Mouse (Mus musculus): ENCODE data around the gene S1pr4. TPM values are rescaled to one million over a fixed set of nuclear protein-coding genes. Genes with fewer than 3 reads are reported as not detected.

Gene S1pr4
- polyA plus RNA-seq, 1 experiment: not detected

DNA sequence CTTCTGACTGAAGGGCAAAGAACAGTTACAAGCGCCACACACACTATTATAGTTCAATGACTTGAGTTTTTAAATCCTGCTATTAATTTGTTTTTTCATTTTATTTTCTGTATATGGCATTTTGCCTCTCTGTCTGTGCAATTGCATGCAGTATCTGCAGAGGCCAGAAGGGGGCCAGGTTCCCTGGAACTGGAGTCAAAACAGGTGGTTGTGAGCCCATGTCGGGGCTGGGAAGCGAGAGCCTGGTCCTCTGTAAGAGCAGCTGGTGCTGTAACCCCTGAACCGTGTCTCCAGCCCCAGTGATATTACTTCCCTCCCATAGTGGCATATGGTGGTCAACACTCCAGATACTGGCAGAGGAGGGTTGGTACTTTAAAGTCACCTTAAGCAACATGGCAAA, 18.6 kb upstream of the S1pr4 start:
- Histone ChIP-seq H3K4me2 (ENCODE audit: low read depth) (no peak overlapping the region), H3ac (ENCODE audit: control insufficient read depth, insufficient read length) (no peak overlapping the region), H3K4me3 (no peak overlapping the region), H3K36me3 (ENCODE audit: control insufficient read depth, insufficient read depth) (no peaks in the 10 kb centered on the region), H3K27me3 (ENCODE audit: control insufficient read depth, insufficient read depth, insufficient read length) (peaks cover 7% of the 10 kb centered on the region), H3K79me2 (ENCODE audit: control insufficient read depth, insufficient read depth) (no peaks in the 10 kb centered on the region)
- TF ChIP-seq MYOD1 (IDR thresholded peaks at IDR 0.05; ENCODE audit: control insufficient read depth in 1 of 3, insufficient read length in 2 of 3, low read depth in 2 of 3) (peak; percentile 15 to 69 (median 60)), TCF12 (IDR thresholded peaks at IDR 0.05; ENCODE audit: insufficient read depth, poor library complexity, severe bottlenecking) (no peak), MAX (IDR thresholded peaks at IDR 0.05; ENCODE audit: low read depth) (no peak), TCF3 (IDR thresholded peaks at IDR 0.05; ENCODE audit: insufficient read length, low read depth) (no peak), POLR2AphosphoS2 (IDR thresholded peaks at IDR 0.05; ENCODE audit: insufficient read length, low read depth) (no peak), SRF (IDR thresholded peaks at IDR 0.05; ENCODE audit: control insufficient read depth, insufficient read length, low read depth) (no peak), MYOG (IDR thresholded peaks at IDR 0.05; ENCODE audit: control insufficient read depth in 1 of 3, insufficient read depth in 1 of 3, insufficient read length in 2 of 3, low read depth in 2 of 3) (peak in 2 of 3 experiments; percentile 34 to 71), CEBPB (IDR thresholded peaks at IDR 0.05; ENCODE audit: insufficient read depth, poor library complexity, severe bottlenecking) (no peak), POLR2A (IDR thresholded peaks at IDR 0.05; ENCODE audit: insufficient read length, low read depth) (no peak), REST (IDR thresholded peaks at IDR 0.05; ENCODE audit: insufficient read depth, insufficient read length) (no peak), E2F4 (IDR thresholded peaks at IDR 0.05; ENCODE audit: insufficient read depth) (no peak), USF1 (IDR thresholded peaks at IDR 0.05; ENCODE audit: low read depth) (no peak)

- Histone ChIP-seq H3K4me2 (ENCODE audit: low read depth) (no peak overlapping the region), H3ac (ENCODE audit: control insufficient read depth, insufficient read length) (no peak overlapping the region), H3K4me3 (no peak overlapping the region), H3K27me3 (ENCODE audit: control insufficient read depth, insufficient read depth, insufficient read length) (peaks cover 7% of the 10 kb centered on the region), H3K36me3 (ENCODE audit: control insufficient read depth, insufficient read depth) (no peaks in the 10 kb centered on the region), H3K79me2 (ENCODE audit: control insufficient read depth, insufficient read depth) (no peaks in the 10 kb centered on the region)
- TF ChIP-seq MYOG (IDR thresholded peaks at IDR 0.05; ENCODE audit: control insufficient read depth in 1 of 3, insufficient read depth in 1 of 3, insufficient read length in 2 of 3, low read depth in 2 of 3): no peak
- TF ChIP-seq MYOD1 (IDR thresholded peaks at IDR 0.05; ENCODE audit: control insufficient read depth in 1 of 3, insufficient read length in 2 of 3, low read depth in 2 of 3): no peak
- no peak for TF ChIP-seq E2F4 (IDR thresholded peaks at IDR 0.05; ENCODE audit: insufficient read depth)
- TF ChIP-seq REST (IDR thresholded peaks at IDR 0.05; ENCODE audit: insufficient read depth, insufficient read length): no peak
- no peak for TF ChIP-seq POLR2A (IDR thresholded peaks at IDR 0.05; ENCODE audit: insufficient read length, low read depth)
These were observed 17.3 kb upstream of the S1pr4 start for GRCm38 (mm10) chr10:81517227-81517626.

DNA sequence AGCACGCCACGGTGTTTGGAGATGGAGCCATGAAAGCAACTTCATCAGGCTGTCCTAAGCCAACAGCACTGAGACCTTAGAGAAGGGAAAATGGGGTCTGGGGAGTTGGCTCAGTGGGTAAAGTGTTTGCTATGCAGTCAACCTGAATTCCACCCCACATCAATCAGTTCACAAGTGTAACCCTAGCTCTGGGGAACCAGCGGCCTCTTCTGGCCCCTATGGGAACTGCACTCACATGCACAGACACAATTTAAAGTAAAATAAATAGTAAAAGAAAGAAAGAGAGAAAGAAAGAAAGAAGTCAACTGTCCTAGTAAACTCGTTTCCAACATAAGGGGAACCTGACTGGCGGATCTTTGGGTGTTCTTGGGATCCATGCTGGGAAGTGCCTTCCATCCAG, 13.9 kb upstream of the S1pr4 start:
- Histone ChIP-seq H3K4me3 (no peak overlapping the region), H3ac (ENCODE audit: control insufficient read depth, insufficient read length) (no peak overlapping the region), H3K36me3 (ENCODE audit: control insufficient read depth, insufficient read depth) (no peaks in the 10 kb centered on the region), H3K79me2 (ENCODE audit: control insufficient read depth, insufficient read depth) (no peaks in the 10 kb centered on the region), H3K4me2 (ENCODE audit: low read depth) (no peak overlapping the region), H3K27me3 (ENCODE audit: control insufficient read depth, insufficient read depth, insufficient read length) (peaks cover 4% of the 10 kb centered on the region)
- TF ChIP-seq USF1 (IDR thresholded peaks at IDR 0.05; ENCODE audit: low read depth) (no peak), REST (IDR thresholded peaks at IDR 0.05; ENCODE audit: insufficient read depth, insufficient read length) (no peak), MYOD1 (IDR thresholded peaks at IDR 0.05; ENCODE audit: control insufficient read depth in 1 of 3, insufficient read length in 2 of 3, low read depth in 2 of 3) (no peak), POLR2A (IDR thresholded peaks at IDR 0.05; ENCODE audit: insufficient read length, low read depth) (no peak), SRF (IDR thresholded peaks at IDR 0.05; ENCODE audit: control insufficient read depth, insufficient read length, low read depth) (no peak), MAX (IDR thresholded peaks at IDR 0.05; ENCODE audit: low read depth) (no peak), MYOG (IDR thresholded peaks at IDR 0.05; ENCODE audit: control insufficient read depth in 1 of 3, insufficient read depth in 1 of 3, insufficient read length in 2 of 3, low read depth in 2 of 3) (no peak), CEBPB (IDR thresholded peaks at IDR 0.05; ENCODE audit: insufficient read depth, poor library complexity, severe bottlenecking) (no peak), E2F4 (IDR thresholded peaks at IDR 0.05; ENCODE audit: insufficient read depth) (no peak), TCF3 (IDR thresholded peaks at IDR 0.05; ENCODE audit: insufficient read length, low read depth) (no peak), POLR2AphosphoS2 (IDR thresholded peaks at IDR 0.05; ENCODE audit: insufficient read length, low read depth) (no peak)

DNA sequence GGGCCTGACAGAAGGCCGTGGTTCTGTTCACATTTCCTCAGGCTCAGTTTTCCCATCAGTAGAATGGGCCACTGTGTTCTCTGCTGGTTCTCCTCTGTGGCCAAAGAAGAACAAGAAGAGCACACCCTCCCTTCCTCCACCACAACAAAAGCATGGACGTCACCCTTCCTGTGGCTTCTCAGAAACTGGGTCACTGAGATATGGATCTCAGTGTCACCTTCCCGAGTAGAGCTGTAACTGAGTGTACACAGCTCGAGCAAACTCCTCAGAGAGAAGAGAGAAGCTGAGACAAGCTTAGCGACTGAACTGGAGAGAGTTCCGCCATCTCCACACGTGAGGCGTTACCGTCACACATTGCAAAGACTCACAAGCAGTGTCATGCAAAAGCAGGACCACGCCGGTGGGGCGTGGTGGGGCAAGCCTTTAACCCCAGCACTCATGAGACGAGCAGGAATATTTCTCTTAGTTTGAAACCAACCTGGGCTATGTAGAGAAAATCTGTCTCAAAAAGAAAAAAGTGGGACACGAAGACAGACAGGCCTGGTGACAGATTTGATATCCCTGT, 10.4 kb upstream of the S1pr4 start:
- H3K4me3 ChIP-seq: no peak overlapping the region
- no peak for TF ChIP-seq E2F4 (IDR thresholded peaks at IDR 0.05; ENCODE audit: insufficient read depth)
- TF ChIP-seq SRF (IDR thresholded peaks at IDR 0.05; ENCODE audit: control insufficient read depth, insufficient read length, low read depth): no peak
- no peak for TF ChIP-seq REST (IDR thresholded peaks at IDR 0.05; ENCODE audit: insufficient read depth, insufficient read length)
- H3K79me2 ChIP-seq (ENCODE audit: control insufficient read depth, insufficient read depth): no peaks in the 10 kb centered on the region
- peaks cover 4% of the 10 kb centered on the region for H3K27me3 ChIP-seq (ENCODE audit: control insufficient read depth, insufficient read depth, insufficient read length)
- H3K36me3 ChIP-seq (ENCODE audit: control insufficient read depth, insufficient read depth): no peaks in the 10 kb centered on the region
- H3K4me2 ChIP-seq (ENCODE audit: low read depth): no peak overlapping the region
- H3ac ChIP-seq (ENCODE audit: control insufficient read depth, insufficient read length): no peak overlapping the region

- no peaks in the 10 kb centered on the region for H3K79me2 ChIP-seq (ENCODE audit: control insufficient read depth, insufficient read depth)
- H3K27me3 ChIP-seq (ENCODE audit: control insufficient read depth, insufficient read depth, insufficient read length): peaks cover 4% of the 10 kb centered on the region
- no peak for TF ChIP-seq MAX (IDR thresholded peaks at IDR 0.05; ENCODE audit: low read depth)
- no peak for TF ChIP-seq POLR2AphosphoS2 (IDR thresholded peaks at IDR 0.05; ENCODE audit: insufficient read length, low read depth)
- no peak for TF ChIP-seq REST (IDR thresholded peaks at IDR 0.05; ENCODE audit: insufficient read depth, insufficient read length)
- no peak for TF ChIP-seq SRF (IDR thresholded peaks at IDR 0.05; ENCODE audit: control insufficient read depth, insufficient read length, low read depth)
- TF ChIP-seq POLR2A (IDR thresholded peaks at IDR 0.05; ENCODE audit: insufficient read length, low read depth): no peak
- no peak for TF ChIP-seq CEBPB (IDR thresholded peaks at IDR 0.05; ENCODE audit: insufficient read depth, poor library complexity, severe bottlenecking)
- TF ChIP-seq MYOD1 (IDR thresholded peaks at IDR 0.05; ENCODE audit: control insufficient read depth in 1 of 3, insufficient read length in 2 of 3, low read depth in 2 of 3): no peak
- TF ChIP-seq TCF12 (IDR thresholded peaks at IDR 0.05; ENCODE audit: insufficient read depth, poor library complexity, severe bottlenecking): no peak
- no peak for TF ChIP-seq E2F4 (IDR thresholded peaks at IDR 0.05; ENCODE audit: insufficient read depth)
- TF ChIP-seq MYOG (IDR thresholded peaks at IDR 0.05; ENCODE audit: control insufficient read depth in 1 of 3, insufficient read depth in 1 of 3, insufficient read length in 2 of 3, low read depth in 2 of 3): no peak
- no peak for TF ChIP-seq USF1 (IDR thresholded peaks at IDR 0.05; ENCODE audit: low read depth)
- no peak for TF ChIP-seq TCF3 (IDR thresholded peaks at IDR 0.05; ENCODE audit: insufficient read length, low read depth)
- H3K4me2 ChIP-seq (ENCODE audit: low read depth): no peak overlapping the region
- H3ac ChIP-seq (ENCODE audit: control insufficient read depth, insufficient read length): no peak overlapping the region
- H3K36me3 ChIP-seq (ENCODE audit: control insufficient read depth, insufficient read depth): no peaks in the 10 kb centered on the region
- no peak overlapping the region for H3K4me3 ChIP-seq
These were observed 8.0 kb upstream of the S1pr4 start for GRCm38 (mm10) chr10:81507691-81508489.

Measured in myocyte (in vitro differentiated cells).